Mouse (Mus musculus): ENCODE data around the gene Cox6a1.

GRCm38 (mm10) chr5:115355070-115355469, 6.3 kb upstream of the Cox6a1 start:
- no peak for TF ChIP-seq CTCF (IDR thresholded peaks at IDR 0.05; ENCODE audit: borderline replicate concordance, insufficient read depth, low read length)
- no peak for TF ChIP-seq POLR2A (IDR thresholded peaks at IDR 0.05; ENCODE audit: low read depth, low read length)
